Mouse (Mus musculus): ENCODE data around the gene Nfkbib. TPM values are rescaled to one million over a fixed set of nuclear protein-coding genes. Genes with fewer than 3 reads are reported as not detected.

Nfkbib gene
- polyA plus RNA-seq, 1 experiment from 2014 or later: 40.2 TPM

DNA sequence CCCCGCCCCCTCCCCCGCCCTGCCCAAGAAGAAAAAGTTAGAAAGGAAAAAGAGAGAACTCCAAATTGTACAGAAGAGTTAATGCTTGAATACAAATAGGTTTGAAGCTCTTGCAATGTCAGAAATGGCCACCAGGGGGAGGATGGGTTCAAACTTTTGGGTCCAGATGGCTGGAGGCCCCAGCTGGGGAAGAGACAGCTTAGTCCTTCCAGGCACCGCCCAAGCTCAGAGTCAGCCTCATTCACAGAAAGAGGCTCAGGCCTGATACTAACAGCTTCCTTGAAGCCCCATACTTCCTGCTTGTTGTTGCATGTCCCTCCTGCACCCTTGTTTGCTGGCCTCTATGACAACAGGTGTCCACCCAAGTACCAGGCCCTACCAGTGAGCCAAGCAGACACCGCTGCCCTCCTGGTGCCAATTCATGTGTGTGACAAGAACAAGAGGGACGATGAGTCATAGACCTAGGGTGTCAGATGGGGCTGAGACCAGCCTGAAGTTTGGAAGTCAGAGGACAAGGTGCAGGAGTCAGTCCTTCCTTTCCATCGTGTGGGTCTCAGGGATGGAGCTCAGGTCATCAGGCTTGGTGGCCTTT lies 12.9 kb upstream of the Nfkbib start:
- H3K36me3 ChIP-seq: no peaks in the 10 kb centered on the region
- H3K4me2 ChIP-seq (replicated peaks): no peak overlapping the region
- H3K4me3 ChIP-seq (replicated peaks): no peak overlapping the region
- H3K9ac ChIP-seq: no peak overlapping the region
- peak overlapping the region; percentile 42 for H3K27ac ChIP-seq
- WGBS: 45% methylated on average over 6 of the region's 6 CpGs
- no peaks in the 10 kb centered on the region for H3K27me3 ChIP-seq (replicated peaks)
- H3K9me3 ChIP-seq: no peaks in the 10 kb centered on the region
- peaks cover 6% of the 10 kb centered on the region for H3K4me1 ChIP-seq (replicated peaks)
- ATAC-seq: peak; percentile 86

DNA sequence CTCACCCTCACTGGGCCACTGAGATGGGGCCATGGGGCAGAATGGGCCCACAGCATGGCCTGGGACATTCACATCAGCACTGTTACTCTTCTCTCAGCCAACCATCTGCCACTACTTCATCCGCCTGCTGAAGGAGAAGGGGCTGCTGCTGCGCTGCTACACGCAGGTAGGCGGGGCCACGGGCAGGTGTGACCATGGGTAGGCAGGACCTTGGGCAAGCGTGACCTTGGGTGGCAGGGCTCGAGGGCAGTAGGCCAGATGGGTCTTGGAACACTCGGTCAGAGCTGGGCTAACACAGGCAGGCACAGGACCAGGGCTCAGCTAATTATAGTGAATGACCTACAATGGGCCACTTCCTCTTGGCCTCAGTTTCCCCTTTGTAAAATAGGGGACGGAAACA lies 11.5 kb upstream of the Nfkbib start:
- 83% methylated on average over 9 of the region's 9 CpGs for WGBS
- Histone ChIP-seq H3K9me3 (no peaks in the 10 kb centered on the region), H3K9ac (no peak overlapping the region), H3K4me3 (replicated peaks) (no peak overlapping the region), H3K4me2 (replicated peaks) (no peak overlapping the region), H3K27me3 (replicated peaks) (no peaks in the 10 kb centered on the region), H3K36me3 (no peaks in the 10 kb centered on the region), H3K27ac (no peak overlapping the region), H3K4me1 (replicated peaks) (peaks cover 6% of the 10 kb centered on the region)
- ATAC-seq: no peak

DNA sequence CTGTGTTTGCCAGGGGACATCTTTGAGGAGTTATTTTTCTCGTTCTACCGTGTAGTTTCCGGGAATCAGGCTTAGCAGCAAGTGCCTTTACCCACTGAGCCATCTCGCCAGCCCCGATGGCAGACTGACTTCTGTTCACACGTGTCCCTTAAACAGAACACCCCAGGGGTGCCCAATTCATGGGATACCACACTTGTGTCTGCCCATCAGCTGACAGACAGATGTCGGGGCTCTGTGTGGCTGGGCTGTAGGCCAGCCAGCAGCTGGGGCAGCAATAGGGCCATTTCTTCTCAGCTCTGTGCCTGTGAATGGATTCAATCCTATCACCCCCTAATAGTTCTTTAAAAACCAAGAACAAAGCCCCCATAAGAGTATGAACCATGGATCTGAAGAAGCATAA lies 7.8 kb upstream of the Nfkbib start:
- 90% methylated on average over 7 of the region's 7 CpGs for WGBS
- Histone ChIP-seq H3K9ac (no peak overlapping the region), H3K4me3 (replicated peaks) (no peak overlapping the region), H3K9me3 (no peaks in the 10 kb centered on the region), H3K27ac (no peak overlapping the region), H3K4me1 (replicated peaks) (peaks cover under 1% of the 10 kb centered on the region), H3K36me3 (no peaks in the 10 kb centered on the region), H3K27me3 (replicated peaks) (no peaks in the 10 kb centered on the region), H3K4me2 (replicated peaks) (no peak overlapping the region)
- ATAC-seq: no peak

DNA sequence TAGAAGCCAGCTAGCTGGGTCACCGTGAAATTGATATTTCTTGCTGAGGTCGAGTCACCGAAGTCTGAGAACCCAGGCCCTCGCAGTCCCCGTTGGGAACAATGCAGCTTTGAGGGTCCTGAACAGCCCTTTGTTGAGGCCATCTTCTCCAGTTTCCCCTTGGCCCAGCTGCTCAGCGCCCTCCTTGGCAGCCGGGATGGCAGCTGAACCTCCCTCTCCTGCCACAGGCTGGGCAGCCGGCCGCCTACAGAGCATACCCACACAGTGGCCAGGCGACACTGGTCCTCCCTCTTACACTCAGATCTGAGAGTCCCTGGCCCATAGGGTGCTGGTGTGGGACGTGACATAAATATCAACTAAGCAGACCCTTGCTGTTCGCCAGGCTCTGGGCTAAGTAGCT lies 6.9 kb upstream of the Nfkbib start:
- 88% methylated on average over 12 of the region's 12 CpGs for WGBS
- no peaks in the 10 kb centered on the region for H3K27me3 ChIP-seq (replicated peaks)
- no peaks in the 10 kb centered on the region for H3K9me3 ChIP-seq

GRCm38 (mm10) chr7:28773163-28773562 lies 5.9 kb upstream of the Nfkbib start:
- WGBS: 75% methylated on average over 3 of the region's 3 CpGs
- Histone ChIP-seq H3K27ac (no peak overlapping the region), H3K4me2 (replicated peaks) (no peak overlapping the region), H3K27me3 (replicated peaks) (no peaks in the 10 kb centered on the region), H3K4me3 (replicated peaks) (no peak overlapping the region), H3K36me3 (no peaks in the 10 kb centered on the region), H3K9ac (no peak overlapping the region), H3K9me3 (no peaks in the 10 kb centered on the region), H3K4me1 (replicated peaks) (no peaks in the 10 kb centered on the region)
- no peak for ATAC-seq

More for the DNA sequence above, 6.9 kb upstream of the Nfkbib start:
- no peak overlapping the region for H3K4me2 ChIP-seq (replicated peaks)
- no peak overlapping the region for H3K27ac ChIP-seq
- H3K36me3 ChIP-seq: no peaks in the 10 kb centered on the region
- H3K9ac ChIP-seq: no peak overlapping the region
- H3K4me1 ChIP-seq (replicated peaks): no peaks in the 10 kb centered on the region
- no peak overlapping the region for H3K4me3 ChIP-seq (replicated peaks)
- ATAC-seq: no peak

DNA sequence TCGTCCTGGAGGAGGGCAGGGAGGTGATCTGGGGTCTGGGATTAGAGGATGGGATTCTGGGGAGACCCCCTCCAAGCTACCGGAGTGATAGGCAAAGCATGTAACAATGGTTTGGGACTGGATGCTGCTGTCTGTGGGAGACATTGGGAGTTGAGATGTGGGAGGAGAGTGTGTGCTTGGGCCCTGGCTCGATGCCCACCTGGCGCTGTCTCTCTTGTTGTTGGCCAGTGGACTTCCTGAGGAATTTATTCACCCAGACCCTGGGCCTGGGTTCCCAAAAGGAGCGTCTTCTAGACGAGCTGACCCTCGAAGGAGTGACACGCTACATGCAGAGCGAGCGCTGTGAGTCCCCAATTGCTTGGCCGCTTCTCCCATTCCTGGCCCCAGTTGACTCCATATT lies 4.6 kb upstream of the Nfkbib start:
- H3K4me1 ChIP-seq (replicated peaks): peaks cover 10% of the 10 kb centered on the region
- H3K27me3 ChIP-seq (replicated peaks): no peaks in the 10 kb centered on the region
- 90% methylated on average over 11 of the region's 11 CpGs for WGBS
- no peak overlapping the region for H3K27ac ChIP-seq
- no peak overlapping the region for H3K9ac ChIP-seq
- no peak for ATAC-seq
- no peaks in the 10 kb centered on the region for H3K9me3 ChIP-seq
- H3K4me3 ChIP-seq (replicated peaks): no peak overlapping the region
- H3K36me3 ChIP-seq: no peaks in the 10 kb centered on the region
- H3K4me2 ChIP-seq (replicated peaks): no peak overlapping the region

GRCm38 (mm10) chr7:28770309-28770708 lies 3.0 kb upstream of the Nfkbib start:
- WGBS: 83% methylated on average over 3 of the region's 3 CpGs
- Histone ChIP-seq H3K36me3 (no peaks in the 10 kb centered on the region), H3K9ac (no peak overlapping the region), H3K4me2 (replicated peaks) (no peak overlapping the region), H3K4me1 (replicated peaks) (peaks cover 15% of the 10 kb centered on the region), H3K27me3 (replicated peaks) (no peaks in the 10 kb centered on the region), H3K9me3 (no peaks in the 10 kb centered on the region), H3K27ac (no peak overlapping the region), H3K4me3 (replicated peaks) (no peak overlapping the region)
- ATAC-seq: no peak

DNA sequence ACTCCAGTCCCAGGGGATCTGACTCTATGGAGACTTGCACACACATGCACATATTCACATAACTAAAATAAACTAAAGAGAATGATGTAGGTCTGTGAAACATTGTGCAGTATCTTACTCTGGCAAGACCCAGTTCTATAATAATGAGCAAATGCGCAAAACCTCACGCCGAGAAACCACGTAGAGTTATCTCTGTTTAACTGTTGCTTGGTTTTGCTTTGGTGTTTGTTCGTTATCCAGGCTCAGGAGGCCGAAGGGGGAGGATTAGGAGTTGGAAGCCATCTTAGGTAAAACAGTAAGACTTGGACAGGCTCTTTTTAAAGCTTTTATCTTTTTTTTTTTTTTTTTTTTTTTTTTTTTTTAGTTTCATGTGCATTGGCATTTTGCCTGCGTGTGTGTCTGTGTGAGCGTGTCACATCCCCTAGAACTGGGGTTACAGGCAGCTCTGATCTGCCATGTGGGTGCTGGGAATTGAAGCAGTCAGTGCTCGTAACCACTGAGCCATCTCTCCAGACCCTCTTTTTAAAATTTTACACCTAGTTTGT lies 2.2 kb upstream of the Nfkbib start:
- Histone ChIP-seq H3K27ac (no peak overlapping the region), H3K4me2 (replicated peaks) (no peak overlapping the region), H3K27me3 (replicated peaks) (no peaks in the 10 kb centered on the region), H3K36me3 (no peaks in the 10 kb centered on the region), H3K4me3 (replicated peaks) (no peak overlapping the region), H3K9me3 (no peaks in the 10 kb centered on the region), H3K4me1 (replicated peaks) (peaks cover 17% of the 10 kb centered on the region), H3K9ac (no peak overlapping the region)
- no peak for ATAC-seq
- 93% methylated on average over 9 of the region's 9 CpGs for WGBS

GRCm38 (mm10) chr7:28766910-28767309 lies 402 bp downstream of the Nfkbib start:
- Histone ChIP-seq H3K4me3 (replicated peaks) (peak overlapping the region; percentile 66), H3K27ac (no peak overlapping the region), H3K9ac (peak overlapping the region; percentile 64), H3K4me1 (replicated peaks) (peaks cover 17% of the 10 kb centered on the region), H3K27me3 (replicated peaks) (no peaks in the 10 kb centered on the region), H3K9me3 (no peaks in the 10 kb centered on the region), H3K36me3 (0 out of 2 replicates have a peak, but pooled peaks cover 2% of the 10 kb centered on the region), H3K4me2 (replicated peaks) (peak overlapping the region; percentile 62)
- ATAC-seq: peak; percentile 7; the same call in 1 of the 2 replicates
- 4% methylated on average over 14 of the region's 14 CpGs for WGBS

GRCm38 (mm10) chr7:28766173-28766879 lies 986 bp downstream of the Nfkbib start, which contains the start of gene Sirt2:
Gene Sirt2 (plus strand): TSS chr7:28766735.
- Histone ChIP-seq H3K9ac (peak within 1 kb of the TSS; percentile 73), H3K4me3 (replicated peaks) (peak within 1 kb of the TSS; percentile 78), H3K36me3 (peaks cover 5% of the 10 kb centered on the region; the same call in 1 of the 2 replicates), H3K4me1 (replicated peaks) (peaks cover 17% of the 10 kb centered on the region), H3K27me3 (replicated peaks) (no peaks in the 10 kb centered on the region), H3K9me3 (no peaks in the 10 kb centered on the region), H3K4me2 (replicated peaks) (peak within 1 kb of the TSS; percentile 75), H3K27ac (no peak within 1 kb of the TSS)
- under 1% methylated on average over 45 of the region's 45 CpGs for WGBS
- ATAC-seq: peak; percentile 99

DNA sequence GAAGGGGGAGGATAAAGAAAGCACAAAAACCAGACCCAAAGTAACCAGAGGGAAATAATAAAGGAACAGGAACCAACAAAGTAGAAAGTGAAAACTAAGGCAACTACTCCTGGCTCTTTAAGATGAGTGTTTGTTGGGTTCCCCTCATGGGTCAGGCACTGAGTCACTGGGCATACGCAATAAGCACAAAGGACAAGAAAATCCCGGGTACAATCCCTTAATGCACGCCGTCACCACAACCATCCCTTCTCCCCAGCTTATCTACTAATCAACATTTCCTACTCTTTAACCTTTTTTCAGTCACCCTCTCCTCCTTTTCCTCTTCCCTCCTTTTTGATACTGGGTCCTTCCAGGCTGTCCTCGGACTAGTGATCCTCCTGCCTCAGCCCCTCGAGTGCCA lies 2.1 kb downstream of the Nfkbib start:
- ATAC-seq: no peak
- no peak overlapping the region for H3K9ac ChIP-seq
- peak overlapping the region; percentile 75 for H3K4me2 ChIP-seq (replicated peaks)
- WGBS: 80% methylated on average over 6 of the region's 6 CpGs
- H3K4me3 ChIP-seq (replicated peaks): peak overlapping the region; percentile 78; the same call in 1 of the 2 replicates
- H3K36me3 ChIP-seq: peaks cover 10% of the 10 kb centered on the region
- H3K4me1 ChIP-seq (replicated peaks): peaks cover 17% of the 10 kb centered on the region
- no peaks in the 10 kb centered on the region for H3K27me3 ChIP-seq (replicated peaks)
- no peaks in the 10 kb centered on the region for H3K9me3 ChIP-seq
- no peak overlapping the region for H3K27ac ChIP-seq

- no peaks in the 10 kb centered on the region for H3K9me3 ChIP-seq
- H3K27ac ChIP-seq: no peak overlapping the region
- 87% methylated on average over 9 of the region's 9 CpGs for WGBS
- H3K9ac ChIP-seq: no peak overlapping the region
- H3K27me3 ChIP-seq (replicated peaks): no peaks in the 10 kb centered on the region
- no peak overlapping the region for H3K4me3 ChIP-seq (replicated peaks)
- peaks cover 16% of the 10 kb centered on the region for H3K36me3 ChIP-seq
- peaks cover 7% of the 10 kb centered on the region for H3K4me1 ChIP-seq (replicated peaks)
- no peak overlapping the region for H3K4me2 ChIP-seq (replicated peaks)
- no peak for ATAC-seq
Measured at GRCm38 (mm10) chr7:28761907-28762306, 5.4 kb downstream of the Nfkbib start.

All from intestine, embryonic 15.5 days (tissue).